Mouse (Mus musculus): Measurements from ENCODE around the gene March1.

The March1 gene

DNA sequence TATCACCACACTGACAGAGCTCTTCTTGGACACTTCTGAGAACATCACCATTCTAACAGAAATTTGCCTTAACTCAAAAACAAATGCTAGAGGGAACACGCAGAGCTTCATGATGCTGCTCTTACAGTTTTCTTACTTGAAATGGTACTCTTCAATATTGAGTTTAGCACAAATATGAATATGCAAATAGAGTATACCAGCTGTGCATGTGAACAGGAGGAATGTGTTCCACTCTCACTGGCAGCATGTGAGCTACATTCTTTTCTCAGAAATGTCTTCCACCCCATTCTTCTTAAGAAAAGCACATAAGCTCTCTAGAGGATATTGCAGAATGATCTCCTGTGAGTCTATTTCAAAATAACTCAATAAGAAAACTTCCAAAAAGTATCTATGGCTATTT, 370.0 kb downstream of the March1 start:
- no peak for DNase-seq (ENCODE audit: inconsistent ontology term)

GRCm38 (mm10) chr8:66022815-66023214, 405.1 kb downstream of the March1 start:
- DNase-seq (ENCODE audit: inconsistent ontology term): peak; percentile 34

DNA sequence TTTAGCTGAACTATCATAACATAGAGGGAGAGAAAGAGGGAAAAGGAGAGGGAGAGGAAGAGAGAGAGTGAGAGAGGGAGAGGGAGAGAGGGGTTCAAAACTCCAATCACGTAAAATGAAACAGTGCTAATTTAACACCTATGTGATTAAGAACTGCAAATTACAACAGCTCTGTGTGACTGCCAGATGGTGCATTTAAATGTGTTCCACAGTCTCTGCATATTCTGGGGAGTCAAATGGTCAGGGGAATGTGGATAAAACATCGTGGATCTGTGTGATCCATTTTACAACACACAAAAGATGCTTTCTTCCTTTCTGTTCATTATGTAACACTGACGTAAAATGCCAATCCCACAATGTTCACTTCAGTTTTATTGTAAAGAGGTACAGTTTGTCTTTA, 416.0 kb downstream of the March1 start:
- no peak for DNase-seq (ENCODE audit: inconsistent ontology term)

GRCm38 (mm10) chr8:66034429-66034828, 416.7 kb downstream of the March1 start:
- DNase-seq (ENCODE audit: inconsistent ontology term): no peak

GRCm38 (mm10) chr8:66094152-66094551, 476.5 kb downstream of the March1 start:
- no peak for DNase-seq (ENCODE audit: inconsistent ontology term)

DNA sequence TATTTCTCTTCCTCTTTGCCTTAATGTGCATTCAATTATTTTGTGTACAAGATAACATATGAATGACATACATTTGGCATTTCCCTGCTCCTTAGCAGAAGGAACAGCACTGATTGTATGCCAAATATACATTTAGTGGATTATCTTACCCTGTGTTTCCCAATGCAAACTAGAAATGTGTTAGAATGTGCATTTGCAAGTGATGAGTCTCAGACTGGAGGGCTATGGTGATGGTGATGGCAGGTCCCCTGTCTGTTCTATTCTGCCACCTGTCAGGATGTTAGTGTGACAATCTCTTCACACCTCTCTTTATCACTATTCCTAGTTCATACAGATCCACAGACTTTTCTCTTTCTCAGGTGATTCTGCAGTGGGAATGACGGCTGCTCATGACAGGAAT, 480.4 kb downstream of the March1 start:
- DNase-seq (ENCODE audit: inconsistent ontology term): no peak

- DNase-seq (ENCODE audit: inconsistent ontology term): peak; percentile 94
Measured at GRCm38 (mm10) chr8:66119294-66119693, 501.6 kb downstream of the March1 start.

DNA sequence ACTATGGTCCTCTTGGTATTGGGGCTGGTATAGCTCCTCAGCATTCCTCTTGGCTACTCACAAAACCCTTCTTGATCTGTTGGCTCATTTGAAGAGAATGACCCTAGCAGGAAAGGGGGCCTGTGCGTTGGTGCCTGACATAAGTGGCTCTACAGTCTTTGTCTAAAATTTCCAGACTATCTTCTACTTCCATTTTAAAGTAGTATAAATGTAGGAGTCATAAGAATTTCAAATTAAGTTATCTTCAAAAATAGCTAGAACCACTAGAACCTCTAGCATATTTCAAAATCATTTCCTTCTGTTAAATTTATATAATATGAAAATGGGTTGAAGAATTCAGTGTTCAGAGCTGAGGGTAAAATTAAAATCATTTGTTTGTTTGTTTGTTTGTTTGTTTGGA, 541.9 kb downstream of the March1 start:
- DNase-seq (ENCODE audit: inconsistent ontology term): no peak

- DNase-seq (ENCODE audit: inconsistent ontology term): no peak
Measured at GRCm38 (mm10) chr8:66166835-66167234, 549.1 kb downstream of the March1 start.

- no peak for DNase-seq (ENCODE audit: inconsistent ontology term)
Measured at GRCm38 (mm10) chr8:66167405-66168173, 549.9 kb downstream of the March1 start.

GRCm38 (mm10) chr8:66179336-66179735, 561.6 kb downstream of the March1 start:
- DNase-seq (ENCODE audit: inconsistent ontology term): no peak

GRCm38 (mm10) chr8:66181265-66181664, 563.6 kb downstream of the March1 start:
- no peak for DNase-seq (ENCODE audit: inconsistent ontology term)

DNA sequence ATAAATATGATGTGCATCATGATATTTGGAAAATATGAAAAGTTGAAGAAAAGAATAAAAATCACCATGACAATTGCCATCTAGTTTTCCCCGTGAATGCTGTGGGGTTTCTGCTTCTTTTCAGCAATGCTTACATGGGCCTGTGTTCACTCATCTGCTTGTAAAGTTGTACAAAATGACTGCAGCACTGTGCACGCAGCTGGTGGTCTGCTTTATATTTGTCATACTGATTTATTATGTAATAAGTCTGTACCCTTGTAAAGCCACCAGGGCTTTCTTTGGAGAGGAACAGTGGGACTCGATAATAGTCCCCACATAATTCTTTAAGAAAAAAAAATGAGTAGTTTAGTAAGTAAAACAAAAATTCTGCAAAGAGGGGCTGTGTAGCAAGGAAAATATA, 564.6 kb downstream of the March1 start:
- no peak for DNase-seq (ENCODE audit: inconsistent ontology term)

DNA sequence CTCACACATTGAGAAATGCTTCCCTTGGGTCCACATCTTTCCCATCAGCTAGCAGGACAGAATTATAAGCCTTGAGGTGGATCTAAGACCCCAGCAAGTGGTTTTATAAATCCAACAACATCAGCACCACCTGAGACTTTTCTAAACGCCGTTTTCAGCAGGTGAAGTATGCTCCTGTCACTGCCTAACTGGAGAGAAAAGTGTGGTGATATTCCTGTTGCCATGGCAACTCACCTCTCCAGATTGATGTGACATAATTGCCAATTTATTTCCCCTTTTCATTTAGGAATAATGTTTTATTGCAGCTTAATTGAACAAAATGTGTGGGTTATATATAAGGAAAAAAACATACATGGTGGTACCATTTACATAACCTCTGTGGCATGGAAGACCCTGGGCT, 565.8 kb downstream of the March1 start:
- DNase-seq (ENCODE audit: inconsistent ontology term): no peak

DNA sequence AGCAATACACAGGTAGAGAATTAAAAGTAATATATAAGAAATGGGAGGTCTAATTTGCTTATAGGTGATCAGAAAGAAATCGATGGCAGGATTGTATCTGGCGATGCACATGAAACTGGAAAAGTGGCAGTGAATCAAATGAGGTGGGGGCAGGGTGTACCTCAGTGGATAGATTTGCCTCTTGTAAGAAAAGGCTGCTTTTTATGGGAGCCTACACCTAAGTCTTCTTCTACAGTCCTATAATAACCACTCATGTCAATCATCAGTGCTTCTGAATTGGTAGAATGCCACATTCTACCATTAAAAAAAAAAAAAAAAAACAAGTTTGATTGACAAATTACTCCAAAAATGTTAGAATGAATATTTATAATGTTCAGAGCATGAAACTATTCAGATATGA, 567.5 kb downstream of the March1 start:
- DNase-seq (ENCODE audit: inconsistent ontology term): no peak

DNA sequence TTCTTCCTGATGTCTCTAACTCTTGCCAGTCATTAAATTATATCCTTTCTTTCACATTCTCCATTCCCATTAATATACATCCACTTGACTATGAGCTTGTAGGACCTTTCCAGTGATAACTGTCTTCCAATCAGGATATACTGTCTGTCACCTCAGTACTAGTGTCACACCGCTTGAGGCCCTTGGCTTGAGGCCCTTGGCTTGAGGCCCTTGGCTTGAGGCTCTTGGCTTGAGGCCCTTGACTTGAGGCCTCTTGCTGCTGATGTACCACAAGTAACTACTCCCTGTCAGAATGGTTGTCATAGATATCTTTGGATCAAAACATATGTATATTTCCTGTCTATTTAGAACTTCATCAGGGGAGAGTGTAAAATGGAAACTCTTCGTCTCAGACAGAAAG, 576.7 kb downstream of the March1 start:
- no peak for DNase-seq (ENCODE audit: inconsistent ontology term)

DNA sequence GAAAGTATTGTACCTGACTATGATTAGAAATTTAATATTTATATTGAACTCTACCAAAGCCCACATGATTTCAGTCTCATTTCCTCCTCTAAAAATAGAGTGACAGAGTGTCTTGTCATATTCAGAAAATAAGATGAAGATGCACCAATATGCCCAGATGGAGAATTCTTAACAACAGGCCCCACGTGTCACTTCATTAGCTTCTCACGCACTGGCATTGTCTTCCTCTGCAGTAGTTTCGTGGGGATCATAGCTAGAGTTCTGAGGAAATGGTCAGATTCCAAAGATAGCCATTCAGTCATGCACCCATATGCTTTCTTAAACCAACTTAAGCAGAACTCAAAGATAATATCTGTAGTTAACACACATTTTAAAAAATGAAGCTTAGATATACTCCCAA, 582.5 kb downstream of the March1 start:
- no peak for DNase-seq (ENCODE audit: inconsistent ontology term)

GRCm38 (mm10) chr8:66203814-66204438, 586.2 kb downstream of the March1 start:
- no peak for DNase-seq (ENCODE audit: inconsistent ontology term)

DNA sequence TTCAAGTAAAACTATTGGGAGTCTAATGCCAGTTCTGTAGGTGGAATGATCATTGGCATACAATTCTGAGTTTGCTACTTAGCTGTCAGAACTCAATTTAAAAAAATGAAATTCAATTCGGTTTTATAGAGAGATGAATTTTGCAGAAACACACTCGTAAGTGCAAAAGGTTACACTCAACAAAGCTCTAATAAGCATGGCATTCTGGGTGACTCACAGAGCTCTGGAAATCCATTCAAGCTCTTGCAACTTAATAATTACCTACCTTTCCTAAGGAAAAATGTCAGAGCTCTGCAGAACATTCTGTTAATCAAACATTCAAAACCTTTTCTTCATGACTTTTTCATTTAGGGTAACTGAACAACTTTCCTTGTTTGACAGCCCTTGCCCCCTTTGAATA, 591.9 kb downstream of the March1 start:
- no peak for DNase-seq (ENCODE audit: inconsistent ontology term)

GRCm38 (mm10) chr8:66210294-66210693, 592.6 kb downstream of the March1 start:
- no peak for DNase-seq (ENCODE audit: inconsistent ontology term)

DNA sequence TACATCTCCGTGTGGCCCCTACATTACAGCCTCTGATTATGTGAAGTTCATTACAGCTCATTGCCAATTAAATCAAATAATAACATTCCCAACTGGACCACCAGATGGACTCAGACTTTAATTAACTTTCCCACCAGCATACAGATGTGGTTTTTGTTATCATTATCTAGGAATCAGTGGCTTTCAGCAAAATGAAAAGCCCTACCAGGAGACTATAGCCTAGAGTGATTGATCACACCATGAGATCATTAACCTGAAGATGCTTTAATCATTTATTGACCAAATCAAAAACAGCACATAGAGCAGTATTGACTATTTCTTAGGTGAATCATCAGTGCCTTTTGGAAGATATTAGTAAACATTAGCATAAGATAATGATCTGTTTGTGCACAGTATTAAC, 602.3 kb downstream of the March1 start:
- no peak for DNase-seq (ENCODE audit: inconsistent ontology term)

- peak; percentile 36 for DNase-seq (ENCODE audit: inconsistent ontology term)
Measured at GRCm38 (mm10) chr8:66229931-66230330, 612.2 kb downstream of the March1 start.

GRCm38 (mm10) chr8:66269546-66269945, 651.8 kb downstream of the March1 start:
- no peak for DNase-seq (ENCODE audit: inconsistent ontology term)

DNA sequence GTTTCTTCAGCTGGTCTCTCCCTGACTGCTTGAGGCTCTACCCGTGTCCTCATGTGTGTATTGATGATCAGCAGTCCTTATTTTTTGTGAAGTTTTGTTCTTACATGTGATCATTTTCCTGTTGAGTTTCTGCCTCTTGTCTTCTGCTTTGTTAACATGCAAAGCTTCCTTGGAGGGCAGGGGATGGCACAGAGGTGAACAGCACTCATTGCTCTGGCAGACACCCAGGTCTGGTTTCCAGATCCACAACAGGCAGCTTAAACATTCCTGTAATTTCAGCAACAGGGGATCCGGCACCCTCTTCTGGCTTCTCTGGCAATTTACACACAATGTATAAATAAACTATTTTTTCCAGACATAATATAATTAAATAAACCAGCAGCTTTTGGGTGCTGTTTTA, 652.4 kb downstream of the March1 start:
- DNase-seq (ENCODE audit: inconsistent ontology term): peak; percentile 20

Measured in Muller cell, postnatal 12 days (primary cell).